Mouse (Mus musculus): ENCODE results near the gene Mrpl19. TPM values are rescaled to one million over a fixed set of nuclear protein-coding genes. Genes with fewer than 3 reads are reported as not detected.
A peak's percentile ranks its signal among the peaks of the same experiment; 100 is the strongest.

Mrpl19 gene
- total RNA-seq, 2 experiments from 2014 or later, result 36.7 to 37.1 TPM

- DNase-seq (ENCODE audit: low spot score in 2 of 2), result no peak
These were observed 24.0 kb downstream of the Mrpl19 start for GRCm38 (mm10) chr6:81941718-81942117.

GRCm38 (mm10) chr6:81933281-81933680 is 32.5 kb downstream of the Mrpl19 start:
- no peak for DNase-seq (ENCODE audit: low spot score in 2 of 2)

- no peak for DNase-seq (ENCODE audit: low spot score in 2 of 2)
These were observed 36.4 kb downstream of the Mrpl19 start for GRCm38 (mm10) chr6:81929402-81929801.

- no peak for DNase-seq (ENCODE audit: low spot score in 2 of 2)
These were observed 41.5 kb downstream of the Mrpl19 start for GRCm38 (mm10) chr6:81924304-81924703.

GRCm38 (mm10) chr6:81923523-81924142 is 42.1 kb downstream of the Mrpl19 start, which contains the start of gene Gcfc2:
Gene Gcfc2 (plus strand): TSS chr6:81923669.
- DNase-seq (ENCODE audit: low spot score in 2 of 2), result peak; percentile 97 to 98

- DNase-seq (ENCODE audit: low spot score in 2 of 2), result peak; percentile 56 to 72
These were observed 53.6 kb downstream of the Mrpl19 start for GRCm38 (mm10) chr6:81912177-81912576.

GRCm38 (mm10) chr6:81911713-81912112 is 54.0 kb downstream of the Mrpl19 start:
- DNase-seq (ENCODE audit: low spot score in 2 of 2), result no peak

- DNase-seq (ENCODE audit: low spot score in 2 of 2), result peak in 1 of 2 experiments; percentile 14
These were observed 54.5 kb downstream of the Mrpl19 start for GRCm38 (mm10) chr6:81911244-81911643.

- no peak for DNase-seq (ENCODE audit: low spot score in 2 of 2)
These were observed 55.4 kb downstream of the Mrpl19 start for GRCm38 (mm10) chr6:81910302-81910855.

Other genes starting within 250 kb of the Mrpl19 start
- 10 to 100 TPM in 1 of 2 experiments, 1 to 10 TPM in 1; 7.2 to 11.7 TPM for gene Gcfc2, start 42.3 kb downstream of the Mrpl19 start, total RNA-seq (2021)
- gene Eva1a, start 75.1 kb upstream of the Mrpl19 start, total RNA-seq (2021), result 10 to 100 TPM; 10.4 to 11.5 TPM